Comparison of ENCODE assay signal across 17 mouse cellular contexts in the genomic region with DNA sequence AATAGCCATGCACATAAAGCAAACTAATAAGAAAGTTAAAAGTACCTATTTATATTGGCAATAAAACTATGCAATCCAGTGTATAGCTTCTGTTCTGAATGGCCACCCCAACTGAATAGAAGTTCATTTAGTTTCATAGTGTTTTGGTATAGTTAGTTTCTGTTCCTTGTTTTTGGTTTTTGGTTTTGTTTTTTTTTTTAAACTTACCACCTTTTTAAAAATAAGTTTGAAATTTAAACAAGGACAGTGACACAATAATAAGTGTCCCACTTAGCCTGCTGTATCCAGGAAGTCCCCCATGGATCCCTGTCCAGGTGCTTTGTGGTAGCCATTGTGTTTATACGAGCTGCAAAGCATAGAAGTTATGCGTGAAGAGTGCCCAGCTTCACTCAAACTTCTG. TPM values are rescaled to one million over a fixed set of nuclear protein-coding genes. Genes with fewer than 3 reads are reported as not detected.
"Had no signal": no experiment of that assay in that cellular context is flagged by ENCODE, and none has a peak within 500 bp of the region (broad histone marks: within the 10 kb centered on the region; RNA-seq: fewer than 3 reads in every experiment).

No protein-coding gene starts in this region.

- ATAC-seq: lung, postnatal 0 days; midbrain, embryonic 16.5 days had no signal

- H3K4me3 ChIP-seq: layer of hippocampus, adult 2 months; liver, embryonic 15.5 days; midbrain, embryonic 12.5 days; stomach, embryonic 15.5 days had no signal

- H3K4me1 ChIP-seq: midbrain, embryonic 12.5 days; stomach, embryonic 15.5 days had no signal

- H3K27me3 ChIP-seq: liver, embryonic 15.5 days; megakaryocyte, embryonic 14.5 days; midbrain, embryonic 12.5 days; stomach, embryonic 15.5 days had no signal

- DNase-seq: kidney, adult 18-20 months; kidney, postnatal 10 days; kidney, postnatal 4 days; left cerebral cortex, postnatal 4 days; lung, adult 2 months; lung, postnatal 36 days; right cerebral cortex, postnatal 14 days; thymus, adult 2 months; thymus, postnatal 25 days had no signal

- H3K9me3 ChIP-seq: liver, embryonic 15.5 days; megakaryocyte, embryonic 14.5 days; midbrain, embryonic 12.5 days; stomach, embryonic 15.5 days had no signal

- H3K36me3 ChIP-seq: liver, embryonic 15.5 days; midbrain, embryonic 12.5 days; stomach, embryonic 15.5 days had no signal

- H3K27ac ChIP-seq: layer of hippocampus, adult 2 months; liver, embryonic 15.5 days; midbrain, embryonic 12.5 days; stomach, embryonic 15.5 days had no signal

RNA-seq across cellular contexts. Expression of a gene that starts 7.3 kb away (rescaled TPM):
- total RNA-seq: layer of hippocampus, adult 2 months; left cerebral cortex, postnatal 10 days had no signal
